Mouse (Mus musculus): ENCODE results near the gene R3hcc1l. TPM values are rescaled to one million over a fixed set of nuclear protein-coding genes. Genes with fewer than 3 reads are reported as not detected.

Gene R3hcc1l
- polyA plus RNA-seq, 1 experiment from 2014 or later = 11.3 TPM

DNA sequence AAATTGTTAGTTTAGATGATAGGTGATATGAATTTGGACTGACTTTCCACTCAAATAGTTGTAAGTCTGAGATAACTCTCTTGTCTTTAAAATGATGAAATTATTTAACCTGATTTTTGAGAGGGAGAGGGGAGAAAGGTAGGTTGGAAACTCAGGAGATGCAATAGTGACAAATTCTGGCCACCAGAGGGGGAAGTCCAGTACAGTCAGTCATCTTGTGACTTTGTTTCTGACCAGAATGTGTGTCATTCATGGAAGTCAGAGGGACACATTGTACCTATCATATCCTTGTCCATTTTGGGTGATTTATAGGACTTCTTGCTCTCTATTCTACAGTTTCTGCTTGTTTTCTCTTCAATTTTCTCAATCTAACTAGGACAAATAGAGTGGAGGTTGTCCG lies 19.0 kb downstream of the R3hcc1l start:
- H3K4me1 ChIP-seq (replicated peaks; ENCODE audit: control insufficient read depth, insufficient read depth) = no peaks in the 10 kb centered on the region
- H3K36me3 ChIP-seq (ENCODE audit: control insufficient read depth, insufficient read depth, low read length) = no peaks in the 10 kb centered on the region
- TF ChIP-seq EP300 (optimal IDR thresholded peaks at IDR 0.05) = no peak
- TF ChIP-seq CTCF (IDR thresholded peaks at IDR 0.05; ENCODE audit: low read depth) = peak; percentile 64
- no peak overlapping the region for H3K4me3 ChIP-seq (ENCODE audit: low read depth, low read length)
- DNase-seq (ENCODE audit: low spot score) (no peak), ATAC-seq (ENCODE audit: low FRiP score, low TSS enrichment) (no peak)
- no peaks in the 10 kb centered on the region for H3K27me3 ChIP-seq (ENCODE audit: control insufficient read depth, insufficient read depth, low read length)
- H3K27ac ChIP-seq (replicated peaks) = no peak overlapping the region
- no peak overlapping the region for H3K9ac ChIP-seq (ENCODE audit: low read length)
- 100% methylated on average over 1 of the region's 1 CpGs for WGBS
- H3K4me2 ChIP-seq (replicated peaks; ENCODE audit: low read depth) = no peak overlapping the region
- H3K9me3 ChIP-seq (ENCODE audit: control insufficient read depth, low read length) = no peaks in the 10 kb centered on the region

DNA sequence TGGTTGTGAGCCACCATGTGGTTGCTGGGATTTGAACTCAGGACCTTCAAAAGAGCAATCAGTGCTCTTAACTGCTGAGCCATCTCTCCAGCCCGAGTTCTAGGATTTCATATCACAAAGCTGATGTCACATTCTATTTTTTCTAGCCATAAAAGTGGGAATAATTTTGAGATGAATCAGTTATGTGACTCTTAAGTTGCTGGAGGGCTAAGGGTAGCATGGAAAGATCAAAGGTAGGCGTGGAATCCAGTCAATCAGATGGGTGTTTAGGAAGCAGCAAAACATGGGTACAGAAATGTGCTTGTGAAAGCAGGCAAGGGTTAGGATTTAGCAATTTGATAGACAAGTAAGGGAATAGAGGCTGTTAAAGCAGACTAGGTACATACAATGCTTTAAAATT lies 20.4 kb downstream of the R3hcc1l start:
- no peaks in the 10 kb centered on the region for H3K4me1 ChIP-seq (replicated peaks; ENCODE audit: control insufficient read depth, insufficient read depth)
- TF ChIP-seq CTCF (IDR thresholded peaks at IDR 0.05; ENCODE audit: low read depth) (no peak), EP300 (optimal IDR thresholded peaks at IDR 0.05) (no peak)
- DNase-seq (ENCODE audit: low spot score) (no peak), ATAC-seq (ENCODE audit: low FRiP score, low TSS enrichment) (no peak)
- no peak overlapping the region for H3K4me3 ChIP-seq (ENCODE audit: low read depth, low read length)
- 76% methylated on average over 2 of the region's 2 CpGs for WGBS
- H3K36me3 ChIP-seq (ENCODE audit: control insufficient read depth, insufficient read depth, low read length) = no peaks in the 10 kb centered on the region
- H3K9me3 ChIP-seq (ENCODE audit: control insufficient read depth, low read length) = no peaks in the 10 kb centered on the region
- no peak overlapping the region for H3K27ac ChIP-seq (replicated peaks)
- no peaks in the 10 kb centered on the region for H3K27me3 ChIP-seq (ENCODE audit: control insufficient read depth, insufficient read depth, low read length)
- H3K9ac ChIP-seq (ENCODE audit: low read length) = no peak overlapping the region
- no peak overlapping the region for H3K4me2 ChIP-seq (replicated peaks; ENCODE audit: low read depth)

DNA sequence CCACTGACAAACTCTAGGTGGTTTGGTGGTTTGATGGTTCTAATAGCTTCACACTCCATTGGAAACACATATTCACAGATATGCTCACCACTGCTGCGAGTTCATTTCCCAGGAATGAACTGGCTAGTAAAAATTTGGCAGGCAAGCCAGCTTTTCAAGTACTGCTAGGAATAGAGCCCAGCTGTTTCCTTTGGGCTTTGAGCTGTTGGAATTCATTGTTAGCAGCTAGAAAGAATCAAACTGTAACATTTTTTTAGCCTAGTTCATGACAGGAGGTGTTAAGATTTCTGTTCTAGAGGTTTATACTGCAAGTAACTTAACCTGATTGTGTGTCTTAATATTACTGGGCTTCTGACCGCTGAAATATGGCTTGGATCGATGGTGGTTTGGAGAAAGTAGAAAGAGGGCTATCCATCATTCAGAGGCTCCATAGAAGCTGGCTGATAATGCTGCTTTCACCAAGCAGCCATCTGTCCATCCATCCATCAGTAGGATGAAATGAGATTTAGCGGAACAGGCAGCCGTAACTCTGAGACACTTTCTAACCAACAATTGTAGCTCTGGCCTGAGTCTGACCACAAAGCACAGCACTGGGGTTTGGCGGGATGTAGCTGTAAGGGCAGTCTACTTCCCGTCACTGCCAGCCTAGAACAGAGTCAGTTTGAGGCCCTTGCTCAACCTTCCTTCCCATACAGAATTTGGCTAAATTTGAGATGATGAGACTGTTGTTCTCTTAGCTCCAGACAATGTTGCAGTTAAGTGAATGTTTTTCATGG lies 21.0 kb downstream of the R3hcc1l start:
- ATAC-seq (ENCODE audit: low FRiP score, low TSS enrichment) (no peak), DNase-seq (ENCODE audit: low spot score) (no peak)
- Histone ChIP-seq H3K4me1 (replicated peaks; ENCODE audit: control insufficient read depth, insufficient read depth) (no peaks in the 10 kb centered on the region), H3K27ac (replicated peaks) (no peak overlapping the region), H3K36me3 (ENCODE audit: control insufficient read depth, insufficient read depth, low read length) (no peaks in the 10 kb centered on the region), H3K9ac (ENCODE audit: low read length) (no peak overlapping the region), H3K9me3 (ENCODE audit: control insufficient read depth, low read length) (no peaks in the 10 kb centered on the region), H3K4me3 (ENCODE audit: low read depth, low read length) (no peak overlapping the region), H3K27me3 (ENCODE audit: control insufficient read depth, insufficient read depth, low read length) (no peaks in the 10 kb centered on the region), H3K4me2 (replicated peaks; ENCODE audit: low read depth) (no peak overlapping the region)
- 68% methylated on average over 7 of the region's 7 CpGs for WGBS
- TF ChIP-seq CTCF (IDR thresholded peaks at IDR 0.05; ENCODE audit: low read depth) = no peak
- TF ChIP-seq EP300 (optimal IDR thresholded peaks at IDR 0.05) = no peak

DNA sequence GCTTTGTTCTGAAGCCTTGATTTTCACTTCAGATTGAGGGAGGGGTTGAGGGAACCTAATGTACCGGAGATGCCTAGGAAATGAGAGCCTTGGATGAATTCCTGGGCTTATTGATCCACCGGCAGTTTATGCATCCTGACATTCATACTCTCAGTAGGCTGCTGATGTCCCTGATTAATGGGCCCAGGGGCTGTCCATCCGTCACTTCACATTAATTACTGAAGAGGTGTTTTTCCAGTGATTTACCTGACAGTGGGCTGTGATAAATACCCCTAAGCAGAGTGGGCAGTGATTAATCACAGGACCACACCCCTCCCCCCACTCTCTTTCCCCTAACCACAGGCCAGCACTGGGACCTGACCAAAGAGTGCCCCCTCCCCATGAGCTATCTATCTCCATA lies 22.1 kb downstream of the R3hcc1l start:
- H3K9ac ChIP-seq (ENCODE audit: low read length) = no peak overlapping the region
- ATAC-seq (ENCODE audit: low FRiP score, low TSS enrichment) (no peak), DNase-seq (ENCODE audit: low spot score) (no peak)
- WGBS = 73% methylated on average over 3 of the region's 3 CpGs
- H3K4me3 ChIP-seq (ENCODE audit: low read depth, low read length) = no peak overlapping the region
- no peaks in the 10 kb centered on the region for H3K36me3 ChIP-seq (ENCODE audit: control insufficient read depth, insufficient read depth, low read length)
- no peak overlapping the region for H3K4me2 ChIP-seq (replicated peaks; ENCODE audit: low read depth)
- H3K27me3 ChIP-seq (ENCODE audit: control insufficient read depth, insufficient read depth, low read length) = no peaks in the 10 kb centered on the region
- H3K4me1 ChIP-seq (replicated peaks; ENCODE audit: control insufficient read depth, insufficient read depth) = no peaks in the 10 kb centered on the region
- TF ChIP-seq EP300 (optimal IDR thresholded peaks at IDR 0.05) (no peak), CTCF (IDR thresholded peaks at IDR 0.05; ENCODE audit: low read depth) (no peak)
- no peak overlapping the region for H3K27ac ChIP-seq (replicated peaks)
- H3K9me3 ChIP-seq (ENCODE audit: control insufficient read depth, low read length) = no peaks in the 10 kb centered on the region

DNA sequence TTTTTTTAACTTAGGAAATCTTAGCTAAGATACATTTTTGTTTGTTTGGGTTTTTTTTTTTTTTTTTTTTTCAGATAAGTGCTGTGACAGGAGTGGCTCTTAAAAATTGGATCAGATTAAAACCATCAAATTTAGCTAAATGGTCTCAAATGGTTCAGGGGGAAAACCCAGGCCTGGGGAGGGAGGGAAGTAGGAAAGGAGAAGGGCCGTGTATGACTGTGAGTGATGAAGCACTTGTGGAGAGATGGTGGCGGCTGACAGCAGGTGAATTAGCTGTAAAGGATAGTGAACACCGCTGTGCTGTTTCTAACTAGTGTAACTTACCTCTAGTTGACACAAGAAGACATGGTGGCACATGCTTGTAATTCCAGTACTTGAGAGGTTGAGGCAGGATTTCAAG lies 40.1 kb downstream of the R3hcc1l start:
- no peak overlapping the region for H3K9ac ChIP-seq (ENCODE audit: low read length)
- no peak overlapping the region for H3K27ac ChIP-seq (replicated peaks)
- ATAC-seq (ENCODE audit: low FRiP score, low TSS enrichment) (no peak), DNase-seq (ENCODE audit: low spot score) (no peak)
- H3K27me3 ChIP-seq (ENCODE audit: control insufficient read depth, insufficient read depth, low read length) = no peaks in the 10 kb centered on the region
- H3K4me1 ChIP-seq (replicated peaks; ENCODE audit: control insufficient read depth, insufficient read depth) = no peaks in the 10 kb centered on the region
- WGBS = 78% methylated on average over 3 of the region's 3 CpGs
- peaks cover 4% of the 10 kb centered on the region; the same call in 1 of the 2 replicates for H3K36me3 ChIP-seq (ENCODE audit: control insufficient read depth, insufficient read depth, low read length)
- no peak overlapping the region for H3K4me2 ChIP-seq (replicated peaks; ENCODE audit: low read depth)
- H3K9me3 ChIP-seq (ENCODE audit: control insufficient read depth, low read length) = no peaks in the 10 kb centered on the region
- no peak for TF ChIP-seq EP300 (optimal IDR thresholded peaks at IDR 0.05)
- TF ChIP-seq CTCF (IDR thresholded peaks at IDR 0.05; ENCODE audit: low read depth) = no peak
- no peak overlapping the region for H3K4me3 ChIP-seq (ENCODE audit: low read depth, low read length)

DNA sequence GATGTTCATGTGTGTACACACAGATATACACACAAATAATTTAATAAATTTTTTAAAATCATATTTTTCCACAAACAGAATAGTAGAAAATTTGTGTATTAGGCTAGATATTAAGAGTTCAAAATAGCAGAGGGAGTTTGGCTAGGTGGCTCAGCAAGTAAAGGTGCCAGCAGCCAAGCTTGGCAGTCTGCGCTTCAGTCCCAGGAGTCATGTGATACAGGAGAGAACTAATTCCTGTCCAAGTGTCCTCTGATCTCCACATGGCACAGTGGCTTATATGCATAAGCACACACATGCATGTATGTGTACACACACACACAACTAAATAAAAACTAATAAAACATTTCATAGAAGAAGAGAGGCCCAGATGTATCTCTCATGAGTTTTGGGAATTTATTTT lies 43.4 kb downstream of the R3hcc1l start:
- H3K9ac ChIP-seq (ENCODE audit: low read length) = no peak overlapping the region
- H3K4me2 ChIP-seq (replicated peaks; ENCODE audit: low read depth) = no peak overlapping the region
- H3K36me3 ChIP-seq (ENCODE audit: control insufficient read depth, insufficient read depth, low read length) = peaks cover 4% of the 10 kb centered on the region; the same call in 1 of the 2 replicates
- no peaks in the 10 kb centered on the region for H3K4me1 ChIP-seq (replicated peaks; ENCODE audit: control insufficient read depth, insufficient read depth)
- WGBS = 90% methylated on average over 1 of the region's 1 CpGs
- H3K9me3 ChIP-seq (ENCODE audit: control insufficient read depth, low read length) = no peaks in the 10 kb centered on the region
- no peak for DNase-seq (ENCODE audit: low spot score)
- no peak for ATAC-seq (ENCODE audit: low FRiP score, low TSS enrichment)
- no peaks in the 10 kb centered on the region for H3K27me3 ChIP-seq (ENCODE audit: control insufficient read depth, insufficient read depth, low read length)
- TF ChIP-seq EP300 (optimal IDR thresholded peaks at IDR 0.05) (no peak), CTCF (IDR thresholded peaks at IDR 0.05; ENCODE audit: low read depth) (no peak)
- no peak overlapping the region for H3K4me3 ChIP-seq (ENCODE audit: low read depth, low read length)
- no peak overlapping the region for H3K27ac ChIP-seq (replicated peaks)
